Mouse (Mus musculus): ENCODE data around the gene Smpd3.
A peak's percentile ranks its signal among the peaks of the same experiment; 100 is the strongest.

The Smpd3 gene

DNA sequence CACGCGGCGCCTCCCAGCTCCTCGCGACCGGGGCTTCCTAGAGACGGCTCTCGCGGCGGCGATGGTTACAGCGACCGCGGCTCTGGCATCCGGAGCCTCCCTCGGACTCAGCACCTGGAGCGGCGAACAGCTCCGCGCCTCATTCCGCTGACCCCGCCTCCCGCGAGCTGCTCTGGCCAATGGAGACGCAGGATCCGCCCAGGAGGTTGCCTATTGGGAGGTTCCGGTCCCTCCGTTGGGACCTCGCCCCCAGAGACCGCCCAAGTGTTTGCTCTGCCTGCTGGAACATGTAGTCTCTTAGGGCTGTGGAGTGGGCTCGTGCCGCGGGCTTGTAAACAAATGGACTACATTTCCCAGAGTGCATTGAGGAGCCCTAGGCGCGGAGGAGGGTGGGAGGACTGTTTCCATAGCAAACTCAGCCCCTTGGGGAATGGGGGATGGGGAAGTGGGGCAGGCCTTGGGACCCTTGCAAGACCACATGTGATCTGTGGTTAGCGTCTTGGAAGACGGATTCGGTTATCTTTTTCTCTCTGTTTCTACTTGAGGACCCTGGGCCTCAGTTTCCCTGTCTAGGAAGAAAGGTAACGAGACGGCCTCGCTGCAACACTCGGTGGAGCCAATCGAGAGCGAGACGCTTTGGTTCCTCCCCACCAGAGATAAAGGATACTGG is at the start of gene Smpd3:
Gene Smpd3 (minus strand): TSS at position 137 of the 670 bp plus-strand sequence.
- peak; percentile 99 for DNase-seq

- no peak for DNase-seq
Observed at GRCm38 (mm10) chr8:106381026-106381425, 43.2 kb upstream of the Smpd3 start.

DNA sequence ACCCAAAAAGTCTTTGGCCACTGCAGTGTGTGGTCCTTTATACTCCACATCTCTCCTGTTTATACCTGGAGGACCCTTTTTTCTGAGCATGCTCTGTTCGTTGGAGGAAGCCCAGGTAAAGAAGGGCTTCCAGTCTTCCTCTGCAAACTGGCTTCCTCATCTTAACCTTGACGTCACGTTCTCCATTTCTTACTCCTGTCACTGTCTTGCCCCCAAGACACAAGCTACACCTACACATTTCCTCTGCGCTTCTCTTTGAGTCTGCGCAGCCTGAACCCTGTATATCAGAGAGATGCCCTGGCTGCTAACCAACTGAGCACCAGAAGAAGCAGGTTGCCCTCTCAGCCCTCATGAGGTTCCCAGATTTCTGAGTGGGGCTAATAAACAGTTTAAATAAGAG is 41.6 kb upstream of the Smpd3 start:
- DNase-seq: no peak

DNA sequence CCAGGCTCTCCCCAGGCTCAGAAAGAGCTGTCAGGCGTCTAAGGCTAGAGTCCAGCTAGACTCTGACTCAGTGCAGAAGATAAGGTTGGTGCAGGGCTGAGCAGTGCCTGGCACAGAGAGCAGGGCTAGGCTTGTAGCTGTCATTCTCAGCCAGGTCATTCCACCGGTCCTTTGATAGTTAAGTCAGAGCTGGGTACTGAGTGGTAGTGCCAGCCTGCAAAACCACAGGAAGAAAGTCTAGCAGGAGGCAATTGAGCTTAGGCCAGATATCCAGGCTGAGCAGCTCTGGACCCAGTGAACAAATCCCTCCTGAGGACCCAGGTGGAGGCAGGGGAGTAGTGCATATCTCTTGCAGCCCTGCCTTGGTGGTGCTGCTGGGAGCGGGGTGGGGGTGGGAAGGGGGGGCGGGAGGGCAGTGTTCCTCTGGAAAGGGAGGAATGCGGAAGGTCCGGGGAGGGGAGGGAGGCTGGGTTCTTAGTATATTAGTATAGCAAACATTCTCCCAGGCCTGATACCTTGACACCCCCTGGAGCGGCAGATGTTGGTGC is 40.8 kb upstream of the Smpd3 start:
- DNase-seq: peak; percentile 45 to 57

- DNase-seq: peak; percentile 76 to 80
Observed at GRCm38 (mm10) chr8:106376862-106377261, 39.1 kb upstream of the Smpd3 start.

GRCm38 (mm10) chr8:106375957-106376356 is 38.2 kb upstream of the Smpd3 start:
- no peak for DNase-seq

DNA sequence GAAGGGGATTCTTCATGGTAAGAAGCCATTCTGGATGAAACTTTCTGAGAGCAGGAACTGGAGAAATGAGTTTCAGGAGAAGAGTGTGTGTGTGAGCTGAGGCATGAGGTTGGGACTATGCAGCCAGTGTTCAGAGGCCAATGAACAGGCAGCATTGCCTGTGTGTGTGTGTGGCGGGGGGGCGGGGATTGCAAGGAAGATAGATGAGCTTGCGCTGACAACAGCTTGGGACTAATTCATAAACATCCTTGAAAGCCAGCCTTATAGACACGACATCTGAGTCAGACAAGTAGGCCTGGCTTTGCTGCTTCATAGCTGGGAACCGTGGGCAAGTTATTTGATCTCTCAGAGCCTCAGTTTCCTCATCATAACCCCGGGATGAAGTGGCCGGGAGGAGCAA is 31.3 kb upstream of the Smpd3 start:
- DNase-seq: no peak

DNA sequence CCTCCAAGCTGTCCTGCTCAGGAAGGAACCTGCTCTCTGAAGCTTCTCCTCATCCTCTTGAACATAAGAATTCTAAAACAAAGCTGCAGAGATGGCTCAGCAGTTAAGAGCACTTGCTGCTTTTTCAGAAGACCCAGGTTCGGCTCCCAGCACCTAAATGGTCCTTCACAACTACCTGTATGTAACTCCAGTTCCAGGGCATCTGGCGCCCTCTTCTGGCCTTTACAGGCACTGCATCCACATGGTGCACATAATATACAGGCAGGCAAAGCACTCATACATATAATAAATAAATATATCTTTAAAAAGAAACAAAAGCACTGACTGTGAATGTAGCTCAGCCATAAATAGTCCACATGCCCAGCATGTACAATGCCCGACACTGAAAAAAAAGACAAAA is 30.7 kb upstream of the Smpd3 start:
- peak in 1 of 2 experiments; percentile 33 for DNase-seq

- no peak for DNase-seq
Observed at GRCm38 (mm10) chr8:106364837-106365236, 27.0 kb upstream of the Smpd3 start.

DNA sequence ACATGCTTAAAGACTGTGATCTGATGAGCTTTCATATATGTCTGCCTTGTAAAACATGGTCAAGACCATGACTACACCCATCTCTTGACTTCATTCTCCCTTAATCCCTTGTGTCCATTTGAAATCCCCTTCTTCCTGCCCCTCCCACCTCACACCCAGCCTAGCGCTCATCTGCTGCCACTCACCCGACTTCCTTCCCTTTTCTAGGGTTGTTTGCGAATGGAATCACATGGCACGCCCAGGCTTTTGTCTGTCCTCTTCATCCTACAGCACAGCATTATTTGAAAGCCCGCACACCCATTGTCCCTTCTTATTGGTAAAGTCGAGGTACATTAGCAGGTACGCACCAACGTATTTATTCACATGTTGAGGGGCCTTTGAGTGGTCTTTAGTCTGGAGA is 26.5 kb upstream of the Smpd3 start:
- no peak for DNase-seq

- DNase-seq: no peak
Observed at GRCm38 (mm10) chr8:106363321-106363720, 25.5 kb upstream of the Smpd3 start.

DNA sequence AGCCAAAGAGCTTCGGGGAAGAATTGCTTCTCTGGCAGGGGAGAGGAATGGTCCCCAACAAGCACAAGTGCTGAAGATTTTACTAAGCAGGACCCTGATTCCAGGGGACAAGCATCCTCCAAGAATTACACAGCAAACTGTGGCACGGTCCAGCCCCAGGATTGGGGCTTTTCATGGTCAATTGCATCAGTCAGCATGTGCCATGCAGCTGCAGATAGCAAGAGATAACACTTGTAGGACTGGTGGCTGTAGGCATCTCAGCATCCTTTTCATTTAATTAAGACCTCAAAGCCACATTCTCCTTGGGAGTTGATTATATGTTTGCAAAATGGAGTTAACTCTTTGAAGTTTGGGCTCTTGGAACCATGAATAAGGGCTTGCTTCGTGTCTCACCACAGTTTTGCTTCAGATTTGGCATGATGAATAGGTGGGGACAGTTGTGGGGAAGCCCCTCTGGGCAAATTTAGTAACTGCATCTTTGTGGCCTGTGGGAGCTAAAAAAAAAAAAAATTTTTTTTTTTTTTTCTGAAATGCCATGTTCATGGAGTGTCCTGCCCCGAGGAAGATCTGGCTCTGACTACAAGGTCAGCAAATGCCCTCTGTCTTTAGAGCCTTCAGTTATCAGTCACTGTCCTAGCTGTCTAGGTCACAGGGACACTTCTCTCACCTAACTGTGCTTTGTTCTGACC is 22.0 kb upstream of the Smpd3 start:
- DNase-seq: no peak

- no peak for DNase-seq
Observed at GRCm38 (mm10) chr8:106351135-106351534, 13.3 kb upstream of the Smpd3 start.

- DNase-seq: no peak
Observed at GRCm38 (mm10) chr8:106349398-106349797, 11.6 kb upstream of the Smpd3 start.

GRCm38 (mm10) chr8:106346123-106346522 is 8.3 kb upstream of the Smpd3 start:
- DNase-seq: no peak

DNA sequence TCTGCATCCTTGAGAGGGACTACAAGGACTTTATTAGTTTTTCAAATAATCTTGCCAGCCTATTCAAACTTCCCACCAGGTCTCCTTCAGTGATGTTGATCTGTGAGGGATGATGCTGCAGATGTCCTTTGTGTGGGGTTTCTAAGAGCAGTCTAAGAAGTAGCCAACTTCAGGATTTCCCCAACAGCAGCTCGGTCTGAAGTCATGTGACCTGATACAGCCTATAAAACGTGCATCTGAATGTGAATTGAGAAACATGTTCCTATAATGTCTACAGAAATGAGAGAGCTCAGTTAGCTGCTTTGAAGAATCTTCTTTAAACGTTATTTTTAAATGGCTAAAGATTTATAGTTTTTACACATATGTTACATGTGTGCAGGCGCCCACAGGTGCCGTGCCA is 5.7 kb upstream of the Smpd3 start:
- no peak for DNase-seq

GRCm38 (mm10) chr8:106342828-106343227 is 5.0 kb upstream of the Smpd3 start:
- no peak for DNase-seq

- peak in 1 of 2 experiments; percentile 37 for DNase-seq
Observed at GRCm38 (mm10) chr8:106338741-106339209, 987 bp upstream of the Smpd3 start.

- DNase-seq: peak; percentile 66 to 69
Observed at GRCm38 (mm10) chr8:106336561-106336960, 1.2 kb downstream of the Smpd3 start.

DNA sequence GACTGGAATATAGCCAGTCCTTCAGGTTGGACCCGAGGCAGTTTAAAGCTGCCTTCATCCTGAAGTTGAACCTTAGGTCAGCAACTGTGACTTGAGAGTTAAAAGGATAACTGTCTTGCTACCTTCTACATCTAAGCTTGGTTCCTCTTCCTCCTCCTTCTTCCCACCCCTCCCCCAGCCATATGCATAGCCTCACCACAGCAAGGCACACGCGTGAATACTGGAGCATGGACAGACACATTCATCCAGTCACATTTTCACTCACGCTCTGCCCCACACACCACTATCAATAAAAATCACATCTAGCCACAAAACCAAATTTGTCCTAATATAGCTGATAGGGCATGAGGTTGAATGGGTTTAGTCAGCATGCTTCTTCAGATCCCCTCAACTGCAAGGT is 1.8 kb downstream of the Smpd3 start:
- DNase-seq: no peak

GRCm38 (mm10) chr8:106335196-106335595 is 2.6 kb downstream of the Smpd3 start:
- peak; percentile 75 to 76 for DNase-seq

- no peak for DNase-seq
Observed at GRCm38 (mm10) chr8:106333346-106333745, 4.4 kb downstream of the Smpd3 start.

DNA sequence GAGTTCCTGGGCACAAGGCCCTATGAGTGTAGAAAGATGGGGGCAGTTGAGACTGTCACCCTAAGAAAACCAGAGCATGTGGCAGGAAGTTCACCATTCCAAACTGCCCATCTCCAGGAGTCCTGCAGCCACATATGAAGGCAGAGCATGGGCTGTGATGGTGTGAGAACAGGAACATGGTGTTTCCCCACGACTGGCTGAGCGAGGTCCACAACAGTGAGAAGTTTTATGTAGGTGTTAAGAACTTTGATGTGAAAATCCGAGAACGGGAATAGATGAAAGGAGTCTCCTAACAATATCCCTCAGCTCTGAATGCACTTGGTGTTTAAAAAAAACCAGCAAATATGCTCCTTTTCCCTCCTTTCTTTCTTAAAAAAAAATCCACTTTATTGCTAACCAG is 5.3 kb downstream of the Smpd3 start:
- DNase-seq: no peak

DNA sequence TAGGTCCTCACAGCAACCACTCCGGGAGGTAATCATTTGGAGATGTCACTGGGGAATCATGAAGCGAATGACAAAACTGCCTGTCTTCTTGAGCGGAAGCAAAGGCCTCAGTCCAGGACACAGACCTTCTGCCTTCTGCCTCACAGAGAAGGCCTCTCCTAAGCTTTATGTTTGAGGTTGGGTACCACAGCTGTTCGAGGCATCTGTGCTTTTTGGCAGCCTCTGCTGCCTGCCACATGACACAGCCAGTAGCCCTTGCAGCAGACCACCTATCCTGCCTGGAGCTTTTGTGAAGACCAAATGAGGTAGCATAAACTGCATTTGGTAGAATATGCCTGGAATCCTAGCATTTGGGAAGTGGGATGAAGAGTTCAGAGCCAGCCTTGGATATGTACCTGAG is 11.2 kb downstream of the Smpd3 start:
- DNase-seq: peak; percentile 35 to 49

Data from cerebellum, postnatal 14 days (tissue).